Mouse (Mus musculus): ENCODE data around the gene Tbr1. TPM values are rescaled to one million over a fixed set of nuclear protein-coding genes. Genes with fewer than 3 reads are reported as not detected.

The Tbr1 gene
- polyA plus RNA-seq, 1 experiment from 2014 or later = 42.2 TPM

DNA sequence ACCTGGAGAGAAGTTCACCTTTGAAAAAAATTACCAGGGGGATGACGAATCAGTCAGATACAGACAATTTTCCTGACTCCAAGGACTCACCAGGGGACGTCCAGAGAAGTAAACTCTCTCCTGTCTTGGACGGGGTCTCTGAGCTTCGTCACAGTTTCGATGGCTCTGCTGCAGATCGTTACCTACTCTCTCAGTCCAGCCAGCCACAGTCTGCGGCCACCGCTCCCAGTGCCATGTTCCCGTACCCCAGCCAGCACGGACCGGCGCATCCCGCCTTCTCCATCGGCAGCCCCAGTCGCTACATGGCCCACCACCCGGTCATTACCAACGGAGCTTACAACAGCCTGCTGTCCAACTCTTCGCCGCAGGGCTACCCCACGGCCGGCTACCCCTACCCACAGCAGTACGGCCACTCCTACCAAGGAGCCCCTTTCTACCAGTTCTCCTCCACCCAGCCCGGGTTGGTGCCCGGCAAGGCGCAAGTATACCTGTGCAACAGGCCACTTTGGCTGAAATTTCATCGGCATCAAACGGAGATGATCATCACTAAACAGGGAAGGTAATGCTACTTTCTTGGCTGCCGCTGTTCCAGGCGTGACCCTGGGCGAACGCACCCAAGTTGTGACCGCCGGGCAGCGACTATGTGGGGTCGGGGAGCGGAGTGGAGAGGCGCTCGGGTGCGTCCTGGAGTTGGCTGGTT lies 2.3 kb downstream of the Tbr1 start:
- H3K27ac ChIP-seq = peak overlapping the region; percentile 92
- under 1% methylated on average over 39 of the region's 39 CpGs for WGBS

DNA sequence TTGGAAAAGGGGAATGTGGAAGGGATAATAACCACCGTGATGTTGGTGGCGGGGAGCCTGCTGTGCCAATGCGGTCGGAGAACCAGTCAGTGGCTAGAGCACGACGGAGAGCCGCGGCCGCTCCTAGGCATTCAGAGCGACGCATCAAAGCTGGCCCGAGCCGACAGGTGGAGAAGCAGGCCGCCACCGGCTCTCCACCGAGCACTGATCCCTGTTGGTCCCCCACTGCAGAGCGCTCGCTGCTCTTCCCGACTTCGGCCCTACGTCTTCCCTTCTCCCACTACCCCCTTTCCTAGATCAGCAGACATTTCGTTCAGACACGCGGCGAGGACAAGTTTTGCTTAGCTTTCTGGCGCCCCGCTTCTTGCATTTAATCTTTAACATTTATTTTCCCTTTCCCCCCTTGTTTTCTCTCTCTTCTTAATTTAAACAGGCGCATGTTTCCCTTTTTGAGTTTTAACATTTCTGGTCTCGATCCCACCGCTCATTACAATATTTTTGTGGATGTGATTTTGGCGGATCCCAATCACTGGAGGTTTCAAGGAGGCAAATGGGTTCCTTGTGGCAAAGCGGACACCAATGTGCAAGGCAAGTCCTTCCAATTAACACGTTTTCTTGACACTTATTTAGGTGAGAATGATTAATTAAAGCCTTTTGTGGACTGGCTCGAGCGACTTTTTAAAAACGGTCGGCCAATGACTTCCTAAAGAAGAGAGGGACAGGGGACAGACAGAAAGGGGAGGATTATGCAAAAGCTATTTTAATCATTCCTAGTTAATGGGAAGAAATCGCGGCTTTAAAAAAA lies 3.0 kb downstream of the Tbr1 start:
- Histone ChIP-seq H3K9ac (peak overlapping the region; percentile 65), H3K4me3 (replicated peaks) (peak overlapping the region; percentile 43)

More for the DNA sequence above, 2.3 kb downstream of the Tbr1 start:
- Histone ChIP-seq H3K4me3 (replicated peaks) (peak overlapping the region; percentile 43), H3K36me3 (replicated peaks) (0 out of 2 replicates have a peak, but pooled peaks cover 1% of the 10 kb centered on the region), H3K9ac (peak overlapping the region; percentile 65), H3K9me3 (no peaks in the 10 kb centered on the region), H3K4me2 (peak overlapping the region; percentile 42), H3K4me1 (peaks cover 34% of the 10 kb centered on the region), H3K27me3 (peaks cover 70% of the 10 kb centered on the region)
- peak; percentile 27 for ATAC-seq (ENCODE audit: low FRiP score)

GRCm38 (mm10) chr2:61806346-61806825 lies 3.7 kb downstream of the Tbr1 start:
- no peak for ATAC-seq (ENCODE audit: low FRiP score)
- 5% methylated on average over 3 of the region's 3 CpGs for WGBS
- Histone ChIP-seq H3K9me3 (no peaks in the 10 kb centered on the region), H3K4me1 (peaks cover 35% of the 10 kb centered on the region), H3K4me3 (replicated peaks) (peak overlapping the region; percentile 43), H3K36me3 (replicated peaks) (no peaks in the 10 kb centered on the region), H3K9ac (peak overlapping the region; percentile 65), H3K27ac (peak overlapping the region; percentile 92), H3K4me2 (no peak overlapping the region), H3K27me3 (peaks cover 84% of the 10 kb centered on the region)

More for the DNA sequence above, 3.0 kb downstream of the Tbr1 start:
- Histone ChIP-seq H3K9me3 (no peaks in the 10 kb centered on the region), H3K4me1 (peaks cover 34% of the 10 kb centered on the region), H3K36me3 (replicated peaks) (no peaks in the 10 kb centered on the region), H3K27ac (peak overlapping the region; percentile 92), H3K27me3 (peaks cover 78% of the 10 kb centered on the region), H3K4me2 (peak overlapping the region; percentile 42)
- WGBS = under 1% methylated on average over 39 of the region's 39 CpGs
- ATAC-seq (ENCODE audit: low FRiP score) = peak; percentile 21; the same call in 1 of the 2 replicates

DNA sequence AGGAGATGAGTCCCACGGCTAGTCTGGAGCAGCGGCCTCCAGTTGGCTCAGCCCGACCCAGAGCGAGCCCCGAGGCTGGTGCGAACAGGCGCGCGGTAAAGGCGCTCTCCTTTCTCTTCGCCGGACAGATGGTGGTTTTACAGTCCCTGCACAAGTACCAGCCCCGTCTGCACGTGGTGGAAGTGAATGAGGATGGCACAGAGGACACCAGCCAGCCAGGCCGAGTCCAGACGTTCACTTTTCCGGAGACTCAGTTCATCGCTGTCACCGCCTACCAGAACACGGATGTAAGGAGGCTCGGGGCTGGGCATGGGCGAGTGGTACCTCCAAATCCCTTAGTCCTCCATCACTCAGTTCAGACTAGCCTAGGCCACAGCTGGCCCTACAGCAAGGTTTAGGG lies 4.4 kb downstream of the Tbr1 start:
- peak; percentile 42; the same call in 1 of the 2 replicates for ATAC-seq (ENCODE audit: low FRiP score)
- Histone ChIP-seq H3K27me3 (peaks cover 85% of the 10 kb centered on the region), H3K9ac (peak overlapping the region; percentile 65), H3K27ac (peak overlapping the region; percentile 92), H3K36me3 (replicated peaks) (no peaks in the 10 kb centered on the region), H3K4me2 (peak overlapping the region; percentile 35), H3K9me3 (no peaks in the 10 kb centered on the region), H3K4me3 (replicated peaks) (peak overlapping the region; percentile 43), H3K4me1 (peaks cover 42% of the 10 kb centered on the region)
- WGBS = 1% methylated on average over 22 of the region's 22 CpGs

GRCm38 (mm10) chr2:61807781-61808180 lies 5.1 kb downstream of the Tbr1 start:
- WGBS = 21% methylated on average over 2 of the region's 2 CpGs
- H3K27ac ChIP-seq = no peak overlapping the region
- no peak overlapping the region for H3K4me2 ChIP-seq
- no peaks in the 10 kb centered on the region for H3K9me3 ChIP-seq
- peak overlapping the region; percentile 65; the same call in 1 of the 2 replicates for H3K9ac ChIP-seq
- peaks cover 84% of the 10 kb centered on the region for H3K27me3 ChIP-seq
- peaks cover 43% of the 10 kb centered on the region for H3K4me1 ChIP-seq
- ATAC-seq (ENCODE audit: low FRiP score) = no peak
- H3K4me3 ChIP-seq (replicated peaks) = peak overlapping the region; percentile 43
- no peaks in the 10 kb centered on the region for H3K36me3 ChIP-seq (replicated peaks)

DNA sequence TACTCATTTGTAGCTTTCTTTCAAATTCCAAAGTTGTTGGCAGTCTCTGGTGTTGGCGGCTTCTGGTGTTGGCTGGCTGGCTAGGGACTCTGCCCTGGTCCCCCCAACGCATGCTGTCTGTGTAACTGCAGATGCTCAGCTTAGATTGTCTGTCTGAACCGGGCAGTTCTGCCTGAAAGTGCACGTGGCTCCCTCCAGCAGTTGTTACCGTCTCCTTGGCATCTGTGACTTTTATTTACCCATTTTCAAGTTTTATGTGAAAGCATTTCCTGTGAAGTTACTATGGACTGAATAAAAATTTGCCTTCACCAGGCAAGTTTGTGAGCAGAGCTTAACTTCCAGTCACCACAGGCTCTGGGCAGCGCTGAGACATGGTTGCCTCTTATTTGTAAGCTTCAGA lies 6.0 kb downstream of the Tbr1 start:
- Histone ChIP-seq H3K27ac (peak overlapping the region; percentile 69), H3K9me3 (no peaks in the 10 kb centered on the region), H3K9ac (peak overlapping the region; percentile 49), H3K36me3 (replicated peaks) (no peaks in the 10 kb centered on the region), H3K4me1 (peaks cover 33% of the 10 kb centered on the region), H3K4me3 (replicated peaks) (peak overlapping the region; percentile 53), H3K27me3 (peaks cover 79% of the 10 kb centered on the region), H3K4me2 (peak overlapping the region; percentile 85)
- no peak for ATAC-seq (ENCODE audit: low FRiP score)
- 2% methylated on average over 6 of the region's 6 CpGs for WGBS

DNA sequence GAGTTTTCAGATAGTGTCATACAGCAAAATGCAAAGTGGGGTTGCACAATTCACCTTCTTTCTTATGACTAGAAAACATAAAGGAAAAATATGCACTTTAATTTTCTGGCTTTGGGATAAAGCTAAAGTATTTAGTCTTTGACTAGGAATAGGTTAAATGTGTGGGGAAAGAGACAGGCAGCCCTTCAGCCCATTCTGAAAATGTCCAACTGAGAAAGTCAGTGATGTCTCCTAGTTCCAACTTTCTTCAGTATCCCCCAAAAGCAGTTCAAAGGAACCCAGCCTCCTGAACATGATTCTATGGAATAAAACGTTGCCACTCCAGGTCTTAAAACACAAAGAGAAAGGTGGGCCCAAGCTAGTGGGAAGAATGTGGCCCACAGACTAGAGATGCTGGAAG lies 6.7 kb downstream of the Tbr1 start:
- peaks cover 29% of the 10 kb centered on the region for H3K4me1 ChIP-seq
- H3K27ac ChIP-seq = peak overlapping the region; percentile 69; the same call in 1 of the 2 replicates
- H3K9ac ChIP-seq = peak overlapping the region; percentile 49
- no peaks in the 10 kb centered on the region for H3K36me3 ChIP-seq (replicated peaks)
- H3K4me3 ChIP-seq (replicated peaks) = peak overlapping the region; percentile 53
- peak overlapping the region; percentile 85 for H3K4me2 ChIP-seq
- WGBS = 0% methylated on average over 1 of the region's 1 CpGs
- H3K27me3 ChIP-seq = peaks cover 77% of the 10 kb centered on the region
- H3K9me3 ChIP-seq = no peaks in the 10 kb centered on the region
- no peak for ATAC-seq (ENCODE audit: low FRiP score)

DNA sequence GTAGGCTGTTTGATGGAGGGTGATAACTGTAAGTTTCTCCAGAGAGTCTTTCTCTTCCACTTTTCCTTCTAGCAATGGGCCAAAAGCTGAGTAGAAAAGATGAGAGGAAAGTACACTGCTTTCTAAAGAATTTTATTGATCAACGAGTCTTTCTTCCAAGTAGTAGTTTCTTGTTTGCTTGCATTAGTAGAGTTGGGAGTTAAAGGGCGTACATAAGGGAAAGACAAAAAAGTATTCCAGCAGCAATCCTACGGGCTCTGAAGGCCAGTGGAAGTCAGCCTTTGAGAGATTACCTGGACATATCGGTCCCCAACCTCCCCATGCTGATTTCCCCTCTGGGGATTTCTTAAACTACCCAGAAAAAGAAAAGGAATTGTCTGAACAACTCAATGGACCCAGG lies 8.0 kb downstream of the Tbr1 start:
- WGBS = 17% methylated on average over 4 of the region's 4 CpGs
- Histone ChIP-seq H3K36me3 (replicated peaks) (no peaks in the 10 kb centered on the region), H3K9me3 (no peaks in the 10 kb centered on the region), H3K4me1 (peaks cover 21% of the 10 kb centered on the region), H3K27ac (peak overlapping the region; percentile 78; the same call in 1 of the 2 replicates), H3K4me2 (peak overlapping the region; percentile 85), H3K9ac (peak overlapping the region; percentile 75), H3K27me3 (peaks cover 69% of the 10 kb centered on the region), H3K4me3 (replicated peaks) (peak overlapping the region; percentile 53)
- no peak for ATAC-seq (ENCODE audit: low FRiP score)

GRCm38 (mm10) chr2:61811163-61811506 lies 8.4 kb downstream of the Tbr1 start:
- H3K27ac ChIP-seq = peak overlapping the region; percentile 78
- peak overlapping the region; percentile 85 for H3K4me2 ChIP-seq
- peak overlapping the region; percentile 75 for H3K9ac ChIP-seq
- H3K27me3 ChIP-seq = peaks cover 72% of the 10 kb centered on the region
- no peaks in the 10 kb centered on the region for H3K36me3 ChIP-seq (replicated peaks)
- peak overlapping the region; percentile 53 for H3K4me3 ChIP-seq (replicated peaks)
- H3K4me1 ChIP-seq = peaks cover 25% of the 10 kb centered on the region
- H3K9me3 ChIP-seq = no peaks in the 10 kb centered on the region
- ATAC-seq (ENCODE audit: low FRiP score) = no peak
- WGBS = 4% methylated on average over 8 of the region's 8 CpGs

DNA sequence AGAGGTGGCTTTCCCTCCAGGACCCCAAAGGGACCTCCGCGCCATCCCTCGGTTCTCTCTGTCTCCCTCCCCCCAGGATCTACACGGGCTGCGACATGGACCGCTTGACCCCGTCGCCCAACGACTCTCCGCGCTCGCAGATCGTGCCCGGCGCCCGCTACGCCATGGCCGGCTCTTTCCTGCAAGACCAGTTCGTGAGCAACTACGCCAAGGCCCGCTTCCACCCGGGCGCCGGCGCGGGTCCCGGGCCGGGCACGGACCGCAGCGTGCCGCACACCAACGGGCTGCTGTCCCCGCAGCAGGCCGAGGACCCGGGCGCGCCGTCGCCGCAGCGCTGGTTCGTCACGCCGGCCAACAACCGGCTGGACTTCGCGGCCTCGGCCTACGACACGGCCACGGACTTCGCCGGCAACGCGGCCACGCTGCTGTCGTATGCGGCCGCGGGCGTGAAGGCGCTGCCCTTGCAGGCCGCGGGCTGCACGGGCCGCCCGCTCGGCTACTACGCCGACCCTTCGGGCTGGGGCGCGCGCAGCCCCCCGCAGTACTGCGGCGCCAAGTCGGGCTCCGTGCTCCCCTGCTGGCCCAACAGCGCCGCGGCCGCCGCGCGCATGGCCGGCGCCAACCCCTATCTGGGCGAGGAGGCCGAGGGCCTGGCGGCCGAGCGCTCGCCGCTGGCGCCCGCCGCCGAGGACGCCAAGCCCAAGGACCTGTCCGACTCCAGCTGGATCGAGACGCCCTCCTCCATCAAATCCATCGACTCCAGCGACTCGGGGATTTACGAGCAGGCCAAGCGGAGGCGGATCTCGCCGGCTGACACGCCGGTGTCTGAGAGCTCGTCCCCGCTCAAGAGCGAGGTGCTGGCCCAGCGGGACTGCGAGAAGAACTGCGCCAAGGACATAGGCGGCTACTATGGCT lies 9.0 kb downstream of the Tbr1 start:
- peak overlapping the region; percentile 53 for H3K4me3 ChIP-seq (replicated peaks)
- H3K27me3 ChIP-seq = peaks cover 67% of the 10 kb centered on the region
- H3K36me3 ChIP-seq (replicated peaks) = no peaks in the 10 kb centered on the region
- WGBS = under 1% methylated on average over 113 of the region's 121 CpGs
- H3K4me1 ChIP-seq = peaks cover 25% of the 10 kb centered on the region
- peak; percentile 73 for ATAC-seq (ENCODE audit: low FRiP score)
- H3K4me2 ChIP-seq = peak overlapping the region; percentile 85
- H3K9ac ChIP-seq = peak overlapping the region; percentile 75
- no peaks in the 10 kb centered on the region for H3K9me3 ChIP-seq
- H3K27ac ChIP-seq = peak overlapping the region; percentile 78

- Histone ChIP-seq H3K4me1 (peaks cover 19% of the 10 kb centered on the region), H3K27ac (peak overlapping the region; percentile 78), H3K9me3 (no peaks in the 10 kb centered on the region), H3K4me3 (replicated peaks) (peak overlapping the region; percentile 53), H3K9ac (peak overlapping the region; percentile 75), H3K27me3 (peaks cover 60% of the 10 kb centered on the region), H3K36me3 (replicated peaks) (no peaks in the 10 kb centered on the region), H3K4me2 (peak overlapping the region; percentile 85)
- no peak for ATAC-seq (ENCODE audit: low FRiP score)
- 5% methylated on average over 12 of the region's 12 CpGs for WGBS
Observed at GRCm38 (mm10) chr2:61812536-61812935, 9.8 kb downstream of the Tbr1 start.
